Mouse (Mus musculus): Measurements from ENCODE around the gene Hopx. TPM values are rescaled to one million over a fixed set of nuclear protein-coding genes. Genes with fewer than 3 reads are reported as not detected.

The Hopx gene
- polyA plus RNA-seq (2012; rRNA removed; ENCODE audit: low replicate concordance), result 11.7 and 13.6 TPM in 2 replicates

GRCm38 (mm10) chr5:77114817-77115731 is at the start of gene Hopx:
Gene Hopx (minus strand): TSS chr5:77115121.

Other genes starting within 250 kb of the Hopx start
- 11.2 and 17.7 TPM in 2 replicates for gene Aasdh, start 209.6 kb downstream of the Hopx start, polyA plus RNA-seq (2012; rRNA removed; ENCODE audit: low replicate concordance)
- 66.8 and 81.9 TPM in 2 replicates for gene Paics, start 163.8 kb downstream of the Hopx start, polyA plus RNA-seq (2012; rRNA removed; ENCODE audit: low replicate concordance)
- gene Ppat, start 163.5 kb downstream of the Hopx start, polyA plus RNA-seq (2012; rRNA removed; ENCODE audit: low replicate concordance), result 1.8 and 7.5 TPM in 2 replicates
- 29.2 and 40.1 TPM in 2 replicates for gene Srp72, start 140.4 kb downstream of the Hopx start, polyA plus RNA-seq (2012; rRNA removed; ENCODE audit: low replicate concordance)
- gene Arl9, start 111.1 kb downstream of the Hopx start, polyA plus RNA-seq (2012; rRNA removed; ENCODE audit: low replicate concordance), result 0.67 TPM in 1 of 2 replicates, not detected in the other
- not detected in 2 replicates for gene Thegl, start 99.1 kb downstream of the Hopx start, polyA plus RNA-seq (2012; rRNA removed; ENCODE audit: low replicate concordance)
- gene Spink2, start 96.3 kb upstream of the Hopx start, polyA plus RNA-seq (2012; rRNA removed; ENCODE audit: low replicate concordance), result 1.3 and 6.7 TPM in 2 replicates
- gene Rest, start 150.4 kb upstream of the Hopx start, polyA plus RNA-seq (2012; rRNA removed; ENCODE audit: low replicate concordance), result 5.1 and 11.2 TPM in 2 replicates
- gene Noa1, start 195.0 kb upstream of the Hopx start, polyA plus RNA-seq (2012; rRNA removed; ENCODE audit: low replicate concordance), result 13.6 and 23.7 TPM in 2 replicates
- gene Polr2b, start 195.0 kb upstream of the Hopx start, polyA plus RNA-seq (2012; rRNA removed; ENCODE audit: low replicate concordance), result 13.3 and 20.5 TPM in 2 replicates